Mouse (Mus musculus): ENCODE results near the gene Pard3. TPM values are rescaled to one million over a fixed set of nuclear protein-coding genes. Genes with fewer than 3 reads are reported as not detected.

Pard3 gene
- polyA plus RNA-seq, 1 experiment from 2014 or later = 14.6 TPM

GRCm38 (mm10) chr8:127378994-127379858 lies 315.5 kb downstream of the Pard3 start:
- no peak overlapping the region for H3K9ac ChIP-seq (ENCODE audit: low read depth, low read length)

GRCm38 (mm10) chr8:127381259-127381658 lies 317.6 kb downstream of the Pard3 start:
- H3K27ac ChIP-seq (ENCODE audit: low read length) = no peak overlapping the region
- H3K9me3 ChIP-seq (replicated peaks; ENCODE audit: control insufficient read depth, low read length, poor library complexity, severe bottlenecking) = no peaks in the 10 kb centered on the region
- 90% methylated on average over 3 of the region's 3 CpGs for WGBS
- H3K27me3 ChIP-seq (ENCODE audit: control insufficient read depth, insufficient read depth, low read depth, low read length) = no peaks in the 10 kb centered on the region
- 0 out of 2 replicates have a peak, but pooled peaks cover 4% of the 10 kb centered on the region for H3K36me3 ChIP-seq (ENCODE audit: control insufficient read depth, insufficient read depth, low read length)
- H3K9ac ChIP-seq (ENCODE audit: low read depth, low read length) = no peak overlapping the region
- ATAC-seq = no peak
- peaks cover 9% of the 10 kb centered on the region for H3K4me1 ChIP-seq (ENCODE audit: control insufficient read depth, insufficient read depth, low read length)
- H3K4me3 ChIP-seq (ENCODE audit: low read depth, low read length) = no peak overlapping the region
- H3K4me2 ChIP-seq (ENCODE audit: low read length) = no peak overlapping the region

More at GRCm38 (mm10) chr8:127378994-127379858, 315.5 kb downstream of the Pard3 start:
- Histone ChIP-seq H3K27ac (ENCODE audit: low read length) (peak overlapping the region; percentile 47; the same call in 1 of the 2 replicates), H3K9me3 (replicated peaks; ENCODE audit: control insufficient read depth, low read length, poor library complexity, severe bottlenecking) (no peaks in the 10 kb centered on the region), H3K4me2 (ENCODE audit: low read length) (no peak overlapping the region), H3K36me3 (ENCODE audit: control insufficient read depth, insufficient read depth, low read length) (0 out of 2 replicates have a peak, but pooled peaks cover 4% of the 10 kb centered on the region), H3K27me3 (ENCODE audit: control insufficient read depth, insufficient read depth, low read depth, low read length) (no peaks in the 10 kb centered on the region), H3K4me1 (ENCODE audit: control insufficient read depth, insufficient read depth, low read length) (peaks cover 9% of the 10 kb centered on the region), H3K4me3 (ENCODE audit: low read depth, low read length) (no peak overlapping the region)
- peak; percentile 90 for ATAC-seq
- 22% methylated on average over 11 of the region's 11 CpGs for WGBS

- H3K4me2 ChIP-seq (ENCODE audit: low read length) = no peak overlapping the region
- no peak for ATAC-seq
Observed at GRCm38 (mm10) chr8:127392700-127393099, 329.0 kb downstream of the Pard3 start.

GRCm38 (mm10) chr8:127395488-127395887 lies 331.8 kb downstream of the Pard3 start:
- Histone ChIP-seq H3K36me3 (ENCODE audit: control insufficient read depth, insufficient read depth, low read length) (0 out of 2 replicates have a peak, but pooled peaks cover 2% of the 10 kb centered on the region), H3K4me3 (ENCODE audit: low read depth, low read length) (no peak overlapping the region), H3K4me2 (ENCODE audit: low read length) (no peak overlapping the region), H3K9me3 (replicated peaks; ENCODE audit: control insufficient read depth, low read length, poor library complexity, severe bottlenecking) (no peaks in the 10 kb centered on the region), H3K27me3 (ENCODE audit: control insufficient read depth, insufficient read depth, low read depth, low read length) (no peaks in the 10 kb centered on the region), H3K9ac (ENCODE audit: low read depth, low read length) (no peak overlapping the region), H3K4me1 (ENCODE audit: control insufficient read depth, insufficient read depth, low read length) (no peaks in the 10 kb centered on the region), H3K27ac (ENCODE audit: low read length) (no peak overlapping the region)
- 69% methylated on average over 4 of the region's 4 CpGs for WGBS
- ATAC-seq = no peak

More at GRCm38 (mm10) chr8:127392700-127393099, 329.0 kb downstream of the Pard3 start:
- Histone ChIP-seq H3K9me3 (replicated peaks; ENCODE audit: control insufficient read depth, low read length, poor library complexity, severe bottlenecking) (peaks cover 3% of the 10 kb centered on the region; the same call in 1 of the 2 replicates), H3K27me3 (ENCODE audit: control insufficient read depth, insufficient read depth, low read depth, low read length) (no peaks in the 10 kb centered on the region), H3K9ac (ENCODE audit: low read depth, low read length) (no peak overlapping the region), H3K4me1 (ENCODE audit: control insufficient read depth, insufficient read depth, low read length) (no peaks in the 10 kb centered on the region), H3K4me3 (ENCODE audit: low read depth, low read length) (no peak overlapping the region), H3K27ac (ENCODE audit: low read length) (no peak overlapping the region), H3K36me3 (ENCODE audit: control insufficient read depth, insufficient read depth, low read length) (peaks cover 11% of the 10 kb centered on the region)

- H3K4me1 ChIP-seq (ENCODE audit: control insufficient read depth, insufficient read depth, low read length) = peaks cover 4% of the 10 kb centered on the region; the same call in 1 of the 2 replicates
- no peaks in the 10 kb centered on the region for H3K36me3 ChIP-seq (ENCODE audit: control insufficient read depth, insufficient read depth, low read length)
- H3K9me3 ChIP-seq (replicated peaks; ENCODE audit: control insufficient read depth, low read length, poor library complexity, severe bottlenecking) = no peaks in the 10 kb centered on the region
- 0 out of 2 replicates have a peak, but pooled peaks have one; percentile 42 for ATAC-seq
- no peak overlapping the region for H3K4me3 ChIP-seq (ENCODE audit: low read depth, low read length)
- H3K9ac ChIP-seq (ENCODE audit: low read depth, low read length) = no peak overlapping the region
- H3K4me2 ChIP-seq (ENCODE audit: low read length) = no peak overlapping the region
- H3K27ac ChIP-seq (ENCODE audit: low read length) = no peak overlapping the region
- H3K27me3 ChIP-seq (ENCODE audit: control insufficient read depth, insufficient read depth, low read depth, low read length) = no peaks in the 10 kb centered on the region
Observed at GRCm38 (mm10) chr8:127405815-127406214, 342.1 kb downstream of the Pard3 start.

- ATAC-seq = peak; percentile 84
- Histone ChIP-seq H3K27ac (ENCODE audit: low read length) (peak overlapping the region; percentile 67), H3K9ac (ENCODE audit: low read depth, low read length) (no peak overlapping the region), H3K27me3 (ENCODE audit: control insufficient read depth, insufficient read depth, low read depth, low read length) (no peaks in the 10 kb centered on the region), H3K9me3 (replicated peaks; ENCODE audit: control insufficient read depth, low read length, poor library complexity, severe bottlenecking) (no peaks in the 10 kb centered on the region), H3K36me3 (ENCODE audit: control insufficient read depth, insufficient read depth, low read length) (no peaks in the 10 kb centered on the region), H3K4me2 (ENCODE audit: low read length) (no peak overlapping the region), H3K4me1 (ENCODE audit: control insufficient read depth, insufficient read depth, low read length) (peaks cover 8% of the 10 kb centered on the region; the same call in 1 of the 2 replicates), H3K4me3 (ENCODE audit: low read depth, low read length) (no peak overlapping the region)
- 59% methylated on average over 12 of the region's 12 CpGs for WGBS
Observed at GRCm38 (mm10) chr8:127410606-127411005, 346.9 kb downstream of the Pard3 start.

GRCm38 (mm10) chr8:127411190-127411848 lies 347.6 kb downstream of the Pard3 start:
- no peak overlapping the region for H3K4me2 ChIP-seq (ENCODE audit: low read length)
- 71% methylated on average over 4 of the region's 4 CpGs for WGBS
- no peak for ATAC-seq
- peaks cover 8% of the 10 kb centered on the region; the same call in 1 of the 2 replicates for H3K4me1 ChIP-seq (ENCODE audit: control insufficient read depth, insufficient read depth, low read length)
- H3K27me3 ChIP-seq (ENCODE audit: control insufficient read depth, insufficient read depth, low read depth, low read length) = no peaks in the 10 kb centered on the region
- H3K9me3 ChIP-seq (replicated peaks; ENCODE audit: control insufficient read depth, low read length, poor library complexity, severe bottlenecking) = no peaks in the 10 kb centered on the region
- H3K36me3 ChIP-seq (ENCODE audit: control insufficient read depth, insufficient read depth, low read length) = no peaks in the 10 kb centered on the region
- H3K4me3 ChIP-seq (ENCODE audit: low read depth, low read length) = no peak overlapping the region
- peak overlapping the region; percentile 55; the same call in 1 of the 2 replicates for H3K27ac ChIP-seq (ENCODE audit: low read length)
- H3K9ac ChIP-seq (ENCODE audit: low read depth, low read length) = no peak overlapping the region

GRCm38 (mm10) chr8:127423021-127423420 lies 359.3 kb downstream of the Pard3 start:
- Histone ChIP-seq H3K9ac (ENCODE audit: low read depth, low read length) (no peak overlapping the region), H3K36me3 (ENCODE audit: control insufficient read depth, insufficient read depth, low read length) (no peaks in the 10 kb centered on the region), H3K4me1 (ENCODE audit: control insufficient read depth, insufficient read depth, low read length) (peaks cover 11% of the 10 kb centered on the region), H3K27ac (ENCODE audit: low read length) (0 out of 2 replicates have a peak overlapping the region, but pooled peaks have one; percentile 62), H3K4me3 (ENCODE audit: low read depth, low read length) (no peak overlapping the region), H3K4me2 (ENCODE audit: low read length) (no peak overlapping the region), H3K27me3 (ENCODE audit: control insufficient read depth, insufficient read depth, low read depth, low read length) (no peaks in the 10 kb centered on the region), H3K9me3 (replicated peaks; ENCODE audit: control insufficient read depth, low read length, poor library complexity, severe bottlenecking) (no peaks in the 10 kb centered on the region)
- ATAC-seq = no peak
- 33% methylated on average over 7 of the region's 7 CpGs for WGBS
